Mouse (Mus musculus): ENCODE measurements at regions not wholly inside any gene's neighbourhood (a gene's known extent, or its start where the extent isn't known, plus 50 kb on each side); places are given as distances from the start of the nearest gene placed in this dataset.
A peak's percentile ranks its signal among the peaks of the same experiment; 100 is the strongest.

DNA sequence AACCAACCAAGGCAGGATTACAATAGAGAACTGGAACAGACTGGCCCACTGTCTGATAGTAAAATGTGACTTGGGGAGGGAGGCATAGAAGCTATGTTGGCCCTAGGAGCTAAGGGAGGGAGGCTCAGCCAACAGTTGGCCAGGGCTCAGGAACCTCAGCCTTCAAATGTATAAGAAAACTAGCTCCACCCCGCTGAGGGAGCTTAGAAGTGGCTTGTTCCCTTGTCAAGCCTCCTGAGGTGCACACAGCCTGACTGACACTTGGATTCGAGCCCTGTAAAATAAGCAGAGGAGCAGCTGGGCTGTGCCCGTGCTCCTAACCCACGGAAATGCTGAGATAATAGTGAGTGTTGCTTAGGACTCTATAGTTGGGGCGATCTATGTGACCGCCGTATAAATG, 144.7 kb downstream of the Fam43a start:
- no peak for DNase-seq
- intact Hi-C loops (cut with DNase I), result no loop called here
- 63% methylated on average over 7 of the region's 7 CpGs for WGBS
- Histone ChIP-seq H3K4me3 (no peak overlapping the region), H3K27ac (peak overlapping the region; percentile 5; the same call in 1 of the 2 replicates), H3K27me3 (ENCODE audit: control insufficient read depth, insufficient read depth, low read length) (no peaks in the 10 kb centered on the region), H3K36me3 (ENCODE audit: control insufficient read depth, insufficient read depth, low read length) (no peaks in the 10 kb centered on the region), H3K9ac (ENCODE audit: low read depth, low read length) (no peak overlapping the region), H3K79me2 (replicated peaks; ENCODE audit: control insufficient read depth, insufficient read depth, low read length) (no peaks in the 10 kb centered on the region), H3K4me1 (ENCODE audit: control insufficient read depth, insufficient read depth, low read length) (peaks cover 13% of the 10 kb centered on the region)
- TF ChIP-seq POLR2A (IDR thresholded peaks at IDR 0.05; ENCODE audit: insufficient read depth, low read depth, low read length) (no peak), CTCF (IDR thresholded peaks at IDR 0.05) (no peak), EP300 (IDR thresholded peaks at IDR 0.05; ENCODE audit: insufficient read depth, low read depth, low read length) (no peak)

DNA sequence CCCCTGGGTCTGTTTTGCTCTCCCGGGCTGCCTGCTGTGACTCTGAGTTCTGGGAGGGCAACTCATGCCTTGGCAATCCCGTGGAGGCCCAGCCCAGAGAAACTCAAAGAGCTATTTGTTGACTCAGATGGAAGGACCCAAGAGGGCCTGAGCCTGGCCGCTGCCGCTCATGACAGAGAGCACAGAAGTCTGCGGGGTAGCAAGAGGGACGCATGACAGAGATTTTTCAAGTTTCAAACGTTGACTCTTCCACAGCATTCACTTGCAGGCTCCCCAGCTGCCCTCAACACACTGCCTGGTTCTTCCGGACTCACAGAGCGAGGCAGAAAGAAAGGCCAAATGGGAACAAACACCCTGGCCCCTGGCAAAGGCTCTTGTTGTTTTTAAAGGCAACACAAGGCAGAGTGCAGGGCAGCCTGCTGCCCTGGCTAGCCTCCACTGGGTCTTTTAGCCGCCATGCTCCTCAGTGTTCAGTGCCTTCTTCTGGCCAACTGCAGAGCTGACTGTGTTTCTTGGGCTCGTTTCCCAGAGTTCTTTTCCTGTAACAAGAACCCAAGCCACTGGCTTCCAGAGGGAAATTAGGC, 146.2 kb downstream of the Fam43a start:
- peak; percentile 56 to 68 for DNase-seq
- 45% methylated on average over 11 of the region's 11 CpGs for WGBS
- no peak for TF ChIP-seq POLR2A (IDR thresholded peaks at IDR 0.05; ENCODE audit: insufficient read depth, low read depth, low read length)
- peak; percentile 22; the same call in 1 of the 2 replicates for TF ChIP-seq CTCF (IDR thresholded peaks at IDR 0.05)
- no peak for TF ChIP-seq EP300 (IDR thresholded peaks at IDR 0.05; ENCODE audit: insufficient read depth, low read depth, low read length)
- H3K4me3 ChIP-seq, result no peak overlapping the region
- intact Hi-C loops (cut with DNase I), result no loop called here
- H3K27me3 ChIP-seq (ENCODE audit: control insufficient read depth, insufficient read depth, low read length), result no peaks in the 10 kb centered on the region
- no peak overlapping the region for H3K9ac ChIP-seq (ENCODE audit: low read depth, low read length)
- peak overlapping the region; percentile 73 for H3K27ac ChIP-seq
- peaks cover 11% of the 10 kb centered on the region for H3K4me1 ChIP-seq (ENCODE audit: control insufficient read depth, insufficient read depth, low read length)
- H3K79me2 ChIP-seq (replicated peaks; ENCODE audit: control insufficient read depth, insufficient read depth, low read length), result no peaks in the 10 kb centered on the region
- no peaks in the 10 kb centered on the region for H3K36me3 ChIP-seq (ENCODE audit: control insufficient read depth, insufficient read depth, low read length)

DNA sequence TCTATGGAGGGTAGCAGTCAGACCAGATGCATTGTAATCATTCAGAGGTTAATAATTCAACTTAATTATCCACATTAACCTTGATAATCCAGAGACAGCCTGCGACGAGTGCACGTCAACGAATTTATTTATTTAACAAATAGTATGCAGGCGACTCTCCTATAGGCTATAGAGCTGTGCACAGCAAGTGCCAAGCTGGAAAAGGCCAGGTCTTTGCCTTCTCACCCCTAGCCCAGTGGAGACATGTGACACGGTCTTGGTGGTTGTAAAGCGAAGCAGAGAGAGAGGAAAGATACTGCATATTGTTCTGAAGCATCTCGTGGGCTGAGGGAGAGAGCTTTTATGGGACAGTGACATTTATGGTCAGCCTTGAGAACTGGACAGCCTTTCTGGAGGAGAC, 146.7 kb downstream of the Fam43a start:
- Histone ChIP-seq H3K36me3 (ENCODE audit: control insufficient read depth, insufficient read depth, low read length) (no peaks in the 10 kb centered on the region), H3K27me3 (ENCODE audit: control insufficient read depth, insufficient read depth, low read length) (no peaks in the 10 kb centered on the region), H3K9ac (ENCODE audit: low read depth, low read length) (no peak overlapping the region), H3K4me3 (no peak overlapping the region), H3K4me1 (ENCODE audit: control insufficient read depth, insufficient read depth, low read length) (peaks cover 11% of the 10 kb centered on the region), H3K79me2 (replicated peaks; ENCODE audit: control insufficient read depth, insufficient read depth, low read length) (no peaks in the 10 kb centered on the region), H3K27ac (peak overlapping the region; percentile 73)
- DNase-seq, result no peak
- TF ChIP-seq POLR2A (IDR thresholded peaks at IDR 0.05; ENCODE audit: insufficient read depth, low read depth, low read length) (no peak), EP300 (IDR thresholded peaks at IDR 0.05; ENCODE audit: insufficient read depth, low read depth, low read length) (no peak), CTCF (IDR thresholded peaks at IDR 0.05) (no peak)
- intact Hi-C loops (cut with DNase I), result no loop called here
- WGBS, result 83% methylated on average over 8 of the region's 8 CpGs

DNA sequence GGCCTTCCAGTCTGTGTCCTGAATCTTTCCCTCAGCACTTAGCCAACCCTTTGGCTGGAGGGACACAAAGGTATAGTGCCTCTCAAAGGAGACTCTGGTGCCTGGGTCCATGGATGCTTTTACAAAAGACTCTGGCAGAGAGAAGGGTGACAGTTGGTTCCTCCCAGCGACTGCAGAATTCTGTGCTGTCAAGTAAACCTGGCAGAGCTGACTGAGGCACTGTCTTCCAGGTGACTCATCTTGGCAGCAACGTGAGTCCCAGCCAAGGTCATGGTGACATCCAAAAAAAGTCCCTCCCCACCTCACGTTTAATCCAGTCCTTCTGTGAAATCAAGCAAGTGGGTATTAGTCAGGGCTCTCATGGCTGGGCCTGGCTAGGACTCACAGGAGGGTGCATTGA, 150.3 kb downstream of the Fam43a start:
- H3K36me3 ChIP-seq (ENCODE audit: control insufficient read depth, insufficient read depth, low read length), result no peaks in the 10 kb centered on the region
- no peak overlapping the region for H3K9ac ChIP-seq (ENCODE audit: low read depth, low read length)
- no peak overlapping the region for H3K27ac ChIP-seq
- peaks cover 7% of the 10 kb centered on the region for H3K4me1 ChIP-seq (ENCODE audit: control insufficient read depth, insufficient read depth, low read length)
- no peaks in the 10 kb centered on the region for H3K79me2 ChIP-seq (replicated peaks; ENCODE audit: control insufficient read depth, insufficient read depth, low read length)
- no peak for DNase-seq
- intact Hi-C loops (cut with DNase I), result no loop called here
- no peaks in the 10 kb centered on the region for H3K27me3 ChIP-seq (ENCODE audit: control insufficient read depth, insufficient read depth, low read length)
- no peak overlapping the region for H3K4me3 ChIP-seq
- TF ChIP-seq CTCF (IDR thresholded peaks at IDR 0.05) (no peak), EP300 (IDR thresholded peaks at IDR 0.05; ENCODE audit: insufficient read depth, low read depth, low read length) (no peak), POLR2A (IDR thresholded peaks at IDR 0.05; ENCODE audit: insufficient read depth, low read depth, low read length) (no peak)
- WGBS, result 48% methylated on average over 3 of the region's 3 CpGs

DNA sequence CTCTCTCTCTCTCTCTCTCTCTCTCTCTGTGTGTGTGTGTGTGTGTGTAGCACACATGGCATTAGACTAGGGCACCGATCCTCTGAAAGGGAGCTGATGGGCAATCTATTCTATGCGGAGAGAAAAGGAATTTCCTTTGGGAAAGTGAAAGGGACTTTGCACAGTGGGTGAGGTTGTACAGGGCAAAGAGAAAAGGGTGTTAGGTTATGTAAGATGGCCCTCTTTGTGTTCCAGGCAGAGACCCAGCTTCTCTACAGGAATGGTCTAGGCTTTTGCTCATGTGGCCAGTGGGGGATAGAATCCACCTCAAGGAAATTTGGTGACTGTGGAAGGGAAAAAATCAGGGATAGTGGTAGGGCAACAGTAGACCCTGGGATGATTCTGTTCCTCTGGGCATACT, 156.2 kb downstream of the Fam43a start:
- 73% methylated on average over 2 of the region's 2 CpGs for WGBS
- H3K4me1 ChIP-seq (ENCODE audit: control insufficient read depth, insufficient read depth, low read length), result peaks cover 4% of the 10 kb centered on the region
- H3K27me3 ChIP-seq (ENCODE audit: control insufficient read depth, insufficient read depth, low read length), result no peaks in the 10 kb centered on the region
- intact Hi-C loops (cut with DNase I), result no loop called here
- no peak for DNase-seq
- TF ChIP-seq CTCF (IDR thresholded peaks at IDR 0.05), result no peak
- TF ChIP-seq POLR2A (IDR thresholded peaks at IDR 0.05; ENCODE audit: insufficient read depth, low read depth, low read length), result no peak
- TF ChIP-seq EP300 (IDR thresholded peaks at IDR 0.05; ENCODE audit: insufficient read depth, low read depth, low read length), result no peak
- no peak overlapping the region for H3K27ac ChIP-seq
- no peak overlapping the region for H3K4me3 ChIP-seq
- H3K9ac ChIP-seq (ENCODE audit: low read depth, low read length), result no peak overlapping the region
- H3K36me3 ChIP-seq (ENCODE audit: control insufficient read depth, insufficient read depth, low read length), result no peaks in the 10 kb centered on the region
- no peaks in the 10 kb centered on the region for H3K79me2 ChIP-seq (replicated peaks; ENCODE audit: control insufficient read depth, insufficient read depth, low read length)

DNA sequence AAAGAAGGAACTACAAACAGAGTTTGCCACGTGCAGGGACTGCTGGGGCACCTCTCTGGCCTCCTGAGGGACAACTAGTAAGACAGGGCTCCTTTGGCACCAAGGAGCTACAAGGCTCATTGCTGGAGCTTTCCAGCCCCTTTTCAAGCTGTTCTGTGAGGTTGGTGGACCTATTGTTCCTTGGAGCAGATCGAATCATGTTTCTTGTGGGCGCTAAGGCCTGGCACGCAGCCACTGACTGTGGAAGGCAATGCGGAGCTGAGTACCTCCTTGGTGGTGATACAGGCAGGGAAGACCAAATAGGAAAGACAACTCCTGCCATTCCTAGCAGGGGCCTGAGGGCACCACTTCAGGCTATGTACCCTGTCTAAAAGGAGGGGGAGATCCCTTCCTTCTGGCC, 157.2 kb downstream of the Fam43a start:
- Histone ChIP-seq H3K27me3 (ENCODE audit: control insufficient read depth, insufficient read depth, low read length) (no peaks in the 10 kb centered on the region), H3K4me3 (no peak overlapping the region), H3K79me2 (replicated peaks; ENCODE audit: control insufficient read depth, insufficient read depth, low read length) (no peaks in the 10 kb centered on the region), H3K9ac (ENCODE audit: low read depth, low read length) (no peak overlapping the region), H3K27ac (no peak overlapping the region), H3K36me3 (ENCODE audit: control insufficient read depth, insufficient read depth, low read length) (no peaks in the 10 kb centered on the region), H3K4me1 (ENCODE audit: control insufficient read depth, insufficient read depth, low read length) (peaks cover 4% of the 10 kb centered on the region)
- intact Hi-C loops (cut with DNase I), result no loop called here
- 82% methylated on average over 5 of the region's 5 CpGs for WGBS
- TF ChIP-seq EP300 (IDR thresholded peaks at IDR 0.05; ENCODE audit: insufficient read depth, low read depth, low read length) (no peak), POLR2A (IDR thresholded peaks at IDR 0.05; ENCODE audit: insufficient read depth, low read depth, low read length) (no peak), CTCF (IDR thresholded peaks at IDR 0.05) (no peak)
- no peak for DNase-seq
